Mouse (Mus musculus) C2C12 (cell line): Measurements from ENCODE around the gene Helz.

Experiments used
- CTCF ChIP-seq: IDR thresholded peaks from one replicate; pipeline ENCODE4 v1.5.1; 2011; ENCODE audit not compliant: control insufficient read depth, insufficient read depth, insufficient read length
- USF1 ChIP-seq: IDR thresholded peaks from one replicate; pipeline ENCODE4 v1.6.1; 2011; ENCODE audit warnings: low read depth, mild to moderate bottlenecking, control low read depth, moderate library complexity

- TF ChIP-seq CTCF (no peak), USF1 (no peak)
These were observed 162.6 kb downstream of the Helz start for GRCm38 (mm10) chr11:107710379-107710778.
